Mouse (Mus musculus) stomach, postnatal 0 days (tissue): ENCODE measurements around the gene Apba1. TPM values are rescaled to one million over a fixed set of nuclear protein-coding genes. Genes with fewer than 3 reads are reported as not detected.

ENCODE experiments used
- ATAC-seq: fragments of 200-750 bp; cut with Nextera tagmentation; 2 replicates; pipeline ENCODE4 v1.8.0; 2017; ENCODE audit not compliant: low FRiP score, low TSS enrichment
- DNase-seq: peaks from one replicate; pipeline ENCODE4 v3.0.0-alpha.2; 2016; ENCODE audit warnings: low spot score
- H3K27ac ChIP-seq: fragments of 300-500 bp; sonication (generic); replicated peaks from 2 replicates; pipeline ENCODE4 v1.5.1; 2014; ENCODE audit warnings: mild to moderate bottlenecking, control low read depth
- H3K27me3 ChIP-seq: fragments of 300-500 bp; sonication (generic); 2 replicates; pipeline ENCODE4 v1.6.1; 2014; ENCODE audit warnings: low read length; ENCODE audit not compliant: control insufficient read depth, insufficient read depth
- H3K36me3 ChIP-seq: fragments of 300-500 bp; sonication (generic); 2 replicates; pipeline ENCODE4 v1.6.1; 2014; ENCODE audit warnings: low read length, mixed read lengths; ENCODE audit not compliant: control insufficient read depth, insufficient read depth
- H3K4me1 ChIP-seq: fragments of 300-500 bp; sonication (generic); replicated peaks from 2 replicates; pipeline ENCODE4 v1.6.1; 2014; ENCODE audit warnings: antibody characterized with exemption; ENCODE audit not compliant: control insufficient read depth, insufficient read depth
- H3K4me2 ChIP-seq: fragments of 300-500 bp; sonication (generic); replicated peaks from 2 replicates; pipeline ENCODE4 v1.6.1; 2014; ENCODE audit warnings: low read depth, mild to moderate bottlenecking, control low read depth, moderate library complexity
- H3K4me3 ChIP-seq: fragments of 300-500 bp; sonication (generic); 2 replicates; pipeline ENCODE4 v1.5.1; 2014; ENCODE audit warnings: low read depth, low read length, control low read depth
- H3K9ac ChIP-seq: fragments of 300-500 bp; sonication (generic); 2 replicates; pipeline ENCODE4 v1.6.1; 2014; ENCODE audit warnings: mild to moderate bottlenecking, low read length, control low read depth, mixed read lengths
- H3K9me3 ChIP-seq: fragments of 300-500 bp; sonication (generic); 2 replicates; pipeline ENCODE4 v1.6.1; 2016; ENCODE audit warnings: low read length; ENCODE audit not compliant: control insufficient read depth
- CTCF ChIP-seq: IDR thresholded peaks from 2 replicates; pipeline ENCODE4 v1.5.1; 2016; ENCODE audit warnings: antibody characterized with exemption, low read depth, mild to moderate bottlenecking, moderate library complexity
- EP300 ChIP-seq: optimal IDR thresholded peaks from 2 replicates; pipeline ENCODE3; 2016; ENCODE audit warnings: antibody characterized with exemption
- WGBS: fragments of 180-500 bp; shearing (Covaris S2); extraction: QIAGEN DNeasy Blood & Tissue Kit; methylation state at CpG from one replicate; pipeline ENCODE4 v1.1.7; 2014; 5-methylcytosine and 5-hydroxymethylcytosine counted together
- polyA plus RNA-seq: library from polyadenylated mRNA; unstranded; fragments of >200 nt; fragmentation: Nextera tagmentation; extraction: Ambion mirVana; gene quantifications from 2 replicates; pipeline ENCODE4 v1.2.1, GENCODE M21; 2015

Gene Apba1
- polyA plus RNA-seq, 1 experiment from 2014 or later, result 0.55 TPM

DNA sequence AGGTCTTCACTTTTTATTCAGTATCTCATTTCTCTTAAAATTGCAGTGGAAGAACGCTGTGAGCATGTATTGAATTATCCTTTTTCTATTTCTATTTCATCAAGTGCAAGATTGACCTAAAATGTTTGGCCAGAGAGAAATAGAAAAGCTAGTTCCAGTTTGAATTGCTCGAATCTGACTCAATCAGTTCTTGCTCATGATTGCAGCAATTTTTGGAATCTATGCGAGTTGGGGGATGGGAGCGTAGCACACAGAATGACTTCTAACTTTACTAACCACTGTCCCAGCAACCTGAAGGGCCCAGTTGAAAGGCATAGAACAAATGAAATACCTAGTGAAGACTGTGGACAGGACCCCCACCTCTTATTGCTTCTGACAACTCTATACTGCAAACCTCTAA lies 64.8 kb downstream of the Apba1 start:
- no peaks in the 10 kb centered on the region for H3K9me3 ChIP-seq
- WGBS, result 88% methylated on average over 4 of the region's 4 CpGs
- H3K36me3 ChIP-seq, result no peaks in the 10 kb centered on the region
- no peak overlapping the region for H3K27ac ChIP-seq
- TF ChIP-seq EP300 (no peak), CTCF (no peak)
- no peaks in the 10 kb centered on the region for H3K4me1 ChIP-seq
- no peak overlapping the region for H3K4me2 ChIP-seq
- ATAC-seq (no peak), DNase-seq (no peak)
- no peak overlapping the region for H3K4me3 ChIP-seq
- H3K27me3 ChIP-seq, result no peaks in the 10 kb centered on the region
- no peak overlapping the region for H3K9ac ChIP-seq

DNA sequence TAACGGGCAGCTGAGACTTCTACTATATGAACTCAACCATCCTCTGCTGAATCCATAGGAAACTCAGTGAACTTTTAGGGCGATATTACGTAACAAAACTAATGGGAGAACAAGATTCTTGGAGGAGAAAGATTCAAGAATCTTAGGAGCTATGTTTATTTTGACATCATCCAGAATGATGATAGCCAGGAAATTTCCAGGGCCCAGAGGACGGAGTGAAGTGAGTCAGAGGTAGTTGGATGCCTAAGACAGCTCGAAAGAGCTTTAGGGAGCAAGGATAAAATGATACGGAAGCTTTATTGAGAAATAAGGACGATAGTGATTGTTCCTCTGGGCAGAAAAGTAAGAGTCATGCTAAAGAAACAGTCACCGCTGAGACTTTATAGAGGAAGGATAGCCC lies 67.6 kb downstream of the Apba1 start:
- Histone ChIP-seq H3K4me1 (no peaks in the 10 kb centered on the region), H3K4me3 (no peak overlapping the region), H3K4me2 (no peak overlapping the region), H3K27me3 (no peaks in the 10 kb centered on the region), H3K27ac (no peak overlapping the region), H3K9ac (no peak overlapping the region), H3K36me3 (no peaks in the 10 kb centered on the region), H3K9me3 (no peaks in the 10 kb centered on the region)
- DNase-seq, result no peak
- no peak for TF ChIP-seq CTCF
- TF ChIP-seq EP300, result no peak
- no peak for ATAC-seq
- 70% methylated on average over 8 of the region's 8 CpGs for WGBS

DNA sequence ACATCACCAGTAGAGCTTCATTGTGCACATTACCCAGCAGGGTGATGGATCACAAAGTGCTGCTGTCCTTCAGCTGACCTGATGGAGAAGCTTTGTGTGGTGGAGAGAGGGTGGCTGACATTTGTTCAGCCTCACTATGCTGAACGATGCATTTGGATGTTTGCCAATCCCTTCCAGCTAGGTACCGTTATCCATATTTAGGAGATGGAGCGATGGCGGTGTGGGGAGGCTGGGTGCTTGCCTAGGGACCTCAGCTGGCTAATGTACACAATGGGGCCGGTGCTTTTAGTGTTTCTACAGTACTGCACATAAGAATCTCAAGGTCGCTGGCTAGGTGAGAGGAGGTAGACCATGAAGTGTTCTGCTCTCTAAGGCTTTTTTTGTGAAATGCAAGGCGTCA lies 72.1 kb downstream of the Apba1 start:
- Histone ChIP-seq H3K4me1 (no peaks in the 10 kb centered on the region), H3K27me3 (no peaks in the 10 kb centered on the region), H3K9me3 (no peaks in the 10 kb centered on the region), H3K9ac (no peak overlapping the region), H3K4me2 (no peak overlapping the region), H3K36me3 (no peaks in the 10 kb centered on the region), H3K27ac (no peak overlapping the region), H3K4me3 (no peak overlapping the region)
- no peak for ATAC-seq
- DNase-seq, result no peak
- TF ChIP-seq CTCF, result no peak
- TF ChIP-seq EP300, result no peak
- WGBS, result 53% methylated on average over 7 of the region's 7 CpGs

DNA sequence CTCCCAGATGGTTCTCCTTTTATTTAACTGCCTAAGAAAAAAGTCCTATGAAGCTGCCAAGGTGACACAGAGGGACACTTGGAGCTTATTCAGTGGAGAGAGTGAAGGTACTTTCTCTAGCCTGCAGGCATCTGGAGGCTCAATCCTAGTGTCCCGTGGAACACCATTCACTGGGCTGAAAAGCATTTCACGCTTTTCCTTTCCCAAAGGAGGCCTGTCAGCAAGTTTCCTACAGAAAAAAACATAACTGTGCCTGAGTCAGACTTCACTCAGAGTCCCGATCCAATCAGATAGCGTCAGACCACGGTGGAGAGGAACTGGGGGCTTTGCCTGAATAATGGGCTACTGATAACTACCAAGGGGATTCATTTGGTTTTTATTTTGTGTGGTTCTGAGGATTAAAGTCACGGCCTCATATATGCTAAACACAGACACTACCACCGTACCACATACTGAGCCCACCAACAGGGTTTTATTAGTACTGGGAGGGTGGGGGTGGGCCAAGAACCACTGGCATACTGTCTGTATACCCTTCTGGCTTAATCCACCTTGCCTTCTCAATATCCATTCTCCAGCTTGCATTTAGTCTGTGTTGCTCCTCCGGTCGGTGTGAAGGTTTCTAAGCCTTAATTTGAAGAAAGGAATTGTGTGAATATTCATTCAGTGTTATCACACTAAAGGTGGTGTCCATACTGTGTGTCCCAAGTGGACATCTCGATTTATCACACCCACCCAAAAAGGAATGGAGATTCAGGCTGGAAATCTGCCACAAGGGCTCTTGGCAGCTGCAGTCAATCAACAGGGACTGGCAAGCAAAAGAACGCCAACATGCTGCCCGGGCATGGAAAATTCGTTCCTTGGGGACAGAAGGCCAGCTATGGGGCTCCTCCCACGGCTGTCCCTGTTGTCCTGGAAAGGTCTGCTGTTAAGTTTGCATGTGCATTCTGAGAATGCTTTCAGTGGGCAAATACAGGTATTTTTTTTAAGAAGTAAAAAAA lies 75.3 kb downstream of the Apba1 start:
- TF ChIP-seq EP300 (no peak), CTCF (no peak)
- Histone ChIP-seq H3K27me3 (no peaks in the 10 kb centered on the region), H3K36me3 (no peaks in the 10 kb centered on the region), H3K4me1 (no peaks in the 10 kb centered on the region), H3K4me2 (no peak overlapping the region), H3K9me3 (no peaks in the 10 kb centered on the region), H3K27ac (no peak overlapping the region), H3K4me3 (no peak overlapping the region), H3K9ac (no peak overlapping the region)
- DNase-seq (no peak), ATAC-seq (no peak)
- WGBS, result 75% methylated on average over 14 of the region's 14 CpGs

DNA sequence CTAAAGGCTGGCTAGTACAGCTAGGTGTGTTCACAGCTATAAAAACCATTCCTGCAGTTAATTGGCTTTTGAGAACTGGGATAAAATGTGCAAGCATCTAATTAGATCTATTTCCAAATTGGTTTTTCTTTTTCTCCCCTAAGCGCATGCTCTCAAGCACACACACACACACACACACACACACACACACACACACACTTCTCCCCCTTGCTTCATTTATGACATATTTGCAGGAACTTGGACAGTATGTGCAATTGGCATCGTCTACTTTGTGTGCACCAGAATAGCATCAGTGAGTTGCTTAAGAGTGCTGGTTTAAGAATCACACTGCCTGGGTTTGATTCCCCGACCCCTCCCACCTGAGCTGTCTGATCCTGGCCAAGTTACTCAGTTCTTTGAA lies 76.0 kb downstream of the Apba1 start:
- Histone ChIP-seq H3K4me3 (no peak overlapping the region), H3K36me3 (no peaks in the 10 kb centered on the region), H3K4me2 (no peak overlapping the region), H3K9me3 (no peaks in the 10 kb centered on the region), H3K27me3 (no peaks in the 10 kb centered on the region), H3K27ac (no peak overlapping the region), H3K4me1 (no peaks in the 10 kb centered on the region), H3K9ac (no peak overlapping the region)
- no peak for TF ChIP-seq CTCF
- no peak for TF ChIP-seq EP300
- 74% methylated on average over 3 of the region's 3 CpGs for WGBS
- no peak for DNase-seq
- no peak for ATAC-seq

DNA sequence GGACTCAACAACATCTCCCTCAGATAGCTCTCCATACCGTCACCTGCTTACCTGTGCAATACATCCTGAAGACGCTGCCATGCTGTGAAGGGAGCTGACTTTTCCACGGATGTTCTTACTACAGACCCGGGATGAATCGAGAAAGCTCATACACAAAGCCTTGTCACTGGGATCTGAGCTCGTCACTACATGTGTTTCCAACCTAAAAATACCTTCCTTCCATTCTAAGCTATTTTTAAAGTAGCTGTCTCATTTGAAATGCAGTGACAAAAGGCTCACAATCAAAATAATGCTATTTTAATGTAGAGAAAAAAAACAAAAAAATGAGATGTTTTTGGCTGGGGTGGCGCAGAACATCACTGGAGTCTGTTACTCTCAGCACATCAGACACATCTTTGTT lies 97.1 kb downstream of the Apba1 start:
- no peak for ATAC-seq
- Histone ChIP-seq H3K9ac (no peak overlapping the region), H3K4me1 (no peaks in the 10 kb centered on the region), H3K4me2 (no peak overlapping the region), H3K27ac (no peak overlapping the region), H3K4me3 (no peak overlapping the region), H3K36me3 (no peaks in the 10 kb centered on the region), H3K27me3 (no peaks in the 10 kb centered on the region), H3K9me3 (no peaks in the 10 kb centered on the region)
- DNase-seq, result no peak
- TF ChIP-seq EP300, result no peak
- no peak for TF ChIP-seq CTCF
- 86% methylated on average over 7 of the region's 7 CpGs for WGBS
